Mouse (Mus musculus): ENCODE results near the gene Rfxank.

Gene Rfxank

DNA sequence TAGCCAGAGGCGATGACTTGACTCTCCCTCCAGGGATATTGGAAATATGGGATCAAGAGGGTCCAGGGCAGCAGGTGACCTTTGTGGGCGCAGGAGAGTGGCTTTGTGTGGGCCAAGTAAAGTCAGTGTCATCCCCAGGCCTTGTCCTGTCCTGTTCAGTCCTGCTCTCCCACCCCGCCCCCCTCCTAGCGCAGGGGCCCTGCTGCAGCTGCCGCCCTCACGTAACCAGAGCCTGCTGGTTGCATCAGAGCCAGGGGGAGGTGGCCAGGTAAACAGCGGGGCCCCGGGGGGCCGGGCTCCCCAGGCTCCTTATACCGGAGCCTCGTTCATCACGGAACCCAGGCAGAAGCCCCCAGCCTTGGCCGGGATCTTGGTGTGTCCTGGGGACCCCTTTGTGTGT lies 11.2 kb upstream of the Rfxank start:
- DNase-seq (ENCODE audit: low read depth, low spot score): no peak

- no peak for DNase-seq (ENCODE audit: low read depth, low spot score)
Measured at GRCm38 (mm10) chr8:70147678-70148607, 9.0 kb upstream of the Rfxank start.

- no peak for DNase-seq (ENCODE audit: low read depth, low spot score)
Measured at GRCm38 (mm10) chr8:70139981-70140380, 1.0 kb upstream of the Rfxank start.

- no peak for DNase-seq (ENCODE audit: low read depth, low spot score)
Measured at GRCm38 (mm10) chr8:70137890-70138289, 1.1 kb downstream of the Rfxank start.

DNA sequence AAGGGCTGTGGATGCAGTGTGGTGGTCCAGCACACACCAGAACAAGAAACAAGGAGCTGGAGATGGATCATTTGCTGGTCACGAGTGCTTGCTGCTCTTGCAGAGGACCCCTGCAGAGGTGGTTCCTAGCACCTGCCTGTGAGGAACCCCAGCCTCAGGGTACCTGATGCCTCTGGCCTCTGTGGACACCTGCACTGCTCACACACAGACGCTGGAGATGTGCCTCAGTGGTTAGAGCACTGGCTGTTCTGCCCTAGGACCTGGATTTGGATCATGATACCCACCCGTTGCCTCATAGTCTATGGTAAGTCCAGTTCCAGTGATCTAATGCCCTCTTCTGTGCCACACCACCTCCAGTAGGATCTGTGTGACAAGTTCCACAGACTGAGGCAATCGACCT lies 2.4 kb downstream of the Rfxank start:
- no peak for DNase-seq (ENCODE audit: low read depth, low spot score)

- no peak for DNase-seq (ENCODE audit: low read depth, low spot score)
Measured at GRCm38 (mm10) chr8:70134931-70135330, 4.0 kb downstream of the Rfxank start.

DNA sequence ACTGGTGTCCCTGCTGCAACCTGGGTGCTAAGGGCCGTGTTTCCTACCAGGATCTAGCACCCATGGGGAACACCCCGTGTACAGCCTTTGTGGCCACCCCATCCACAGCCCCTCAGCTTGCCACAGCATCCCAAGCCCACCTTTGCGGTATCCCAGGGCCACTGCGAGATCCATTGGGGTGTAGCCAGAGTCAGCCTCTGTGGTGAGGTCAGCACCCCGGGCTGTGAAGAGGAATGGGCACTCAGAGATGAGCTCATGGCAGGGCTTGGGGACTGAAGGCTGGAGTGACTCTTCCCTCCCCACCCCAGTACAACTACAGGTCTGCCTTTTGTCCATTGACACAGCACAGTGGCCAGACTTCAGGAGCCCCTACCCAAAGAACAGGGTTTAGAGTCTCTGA lies 4.9 kb downstream of the Rfxank start:
- DNase-seq (ENCODE audit: low read depth, low spot score): no peak

DNA sequence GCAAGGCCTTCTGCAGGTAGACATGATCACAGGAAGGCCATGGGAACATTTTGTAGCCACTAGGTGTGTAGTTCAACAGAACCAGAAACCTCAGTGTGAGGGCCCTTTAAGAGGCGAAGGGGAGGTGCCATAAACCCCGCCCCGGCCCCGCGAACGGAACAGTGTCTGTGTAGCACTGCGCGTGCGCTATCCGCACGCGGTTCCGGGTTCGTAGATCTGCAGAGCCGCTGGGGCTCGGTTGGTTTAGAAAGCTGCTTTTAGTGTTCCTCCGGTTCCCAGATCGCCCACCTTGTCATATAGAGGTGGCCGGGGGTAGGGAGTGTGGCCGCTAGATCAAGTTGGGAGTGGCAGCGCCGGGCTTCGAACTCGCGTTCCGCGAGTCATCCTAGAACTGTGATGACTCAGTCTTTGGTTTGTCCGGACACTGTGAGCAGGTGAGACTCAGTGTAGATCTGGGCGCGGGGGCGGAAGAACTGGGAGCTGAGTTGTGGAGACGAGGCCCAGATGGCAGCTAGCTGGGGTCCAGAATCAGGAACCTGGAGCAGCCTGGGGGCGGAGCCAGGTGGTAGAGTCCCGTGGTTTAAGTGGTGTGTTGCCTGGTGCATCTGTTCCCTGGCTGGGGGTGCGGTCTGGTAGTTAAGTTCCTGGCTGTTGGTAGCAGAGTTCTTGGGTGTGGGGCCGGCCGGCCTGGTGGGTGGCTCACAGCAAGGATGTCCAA lies 7.6 kb downstream of the Rfxank start, which contains the start of gene Nr2c2ap:
TSS of gene Nr2c2ap (plus strand) at position 168 of the 718 bp plus-strand sequence.
- DNase-seq (ENCODE audit: low read depth, low spot score): peak; percentile 97

DNA sequence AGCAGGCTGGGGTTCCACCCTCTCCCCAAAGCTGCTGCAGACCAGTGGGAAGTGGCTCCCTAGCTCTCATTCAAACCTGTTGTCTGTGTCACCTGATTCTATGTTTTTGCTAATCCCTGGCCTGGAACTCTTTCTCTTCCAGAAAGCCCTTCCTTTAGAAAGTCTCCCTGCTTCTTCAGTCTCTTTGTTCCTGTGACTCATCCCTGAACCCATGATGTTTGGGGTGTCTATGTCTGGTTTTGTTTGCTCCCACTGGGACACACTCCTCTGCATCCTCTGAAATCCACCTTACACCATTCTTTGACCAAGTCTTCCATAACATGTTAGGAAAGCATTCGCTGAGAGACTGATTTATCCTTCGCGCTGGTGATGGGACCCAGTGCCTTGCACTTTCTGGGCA lies 8.9 kb downstream of the Rfxank start:
- DNase-seq (ENCODE audit: low read depth, low spot score): peak; percentile 32

DNA sequence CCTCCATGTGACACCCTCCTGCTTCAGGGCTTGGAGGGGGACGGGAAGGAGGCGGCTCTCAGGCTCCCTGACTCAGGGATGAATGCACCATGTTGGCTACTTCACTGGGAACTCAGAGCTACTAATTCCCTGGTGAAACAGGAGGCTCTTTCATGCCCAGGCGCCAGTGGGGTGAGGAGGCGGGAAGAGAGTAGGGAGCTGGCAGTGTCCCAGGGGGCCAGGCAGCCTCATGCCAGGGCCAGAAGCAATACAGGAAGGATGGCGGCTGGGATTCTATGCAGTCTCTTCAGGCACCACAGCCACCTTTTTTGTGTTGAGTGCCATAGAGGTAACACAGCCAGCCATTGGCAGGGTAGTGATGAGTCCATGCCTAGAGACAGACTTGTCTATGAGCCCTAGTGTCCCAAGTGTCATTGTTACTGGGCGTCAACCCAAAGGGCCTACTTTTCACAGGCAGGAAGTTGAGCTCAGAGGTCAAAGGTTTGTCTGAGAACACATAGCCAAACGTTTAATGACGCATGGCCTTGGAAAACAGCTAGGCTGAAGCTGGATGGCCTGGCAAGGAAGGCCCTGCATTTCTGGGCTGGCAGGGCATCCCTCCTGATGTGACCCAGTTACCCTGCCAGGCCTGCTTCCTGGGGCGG lies 9.5 kb downstream of the Rfxank start:
- peak; percentile 53 for DNase-seq (ENCODE audit: low read depth, low spot score)

DNA sequence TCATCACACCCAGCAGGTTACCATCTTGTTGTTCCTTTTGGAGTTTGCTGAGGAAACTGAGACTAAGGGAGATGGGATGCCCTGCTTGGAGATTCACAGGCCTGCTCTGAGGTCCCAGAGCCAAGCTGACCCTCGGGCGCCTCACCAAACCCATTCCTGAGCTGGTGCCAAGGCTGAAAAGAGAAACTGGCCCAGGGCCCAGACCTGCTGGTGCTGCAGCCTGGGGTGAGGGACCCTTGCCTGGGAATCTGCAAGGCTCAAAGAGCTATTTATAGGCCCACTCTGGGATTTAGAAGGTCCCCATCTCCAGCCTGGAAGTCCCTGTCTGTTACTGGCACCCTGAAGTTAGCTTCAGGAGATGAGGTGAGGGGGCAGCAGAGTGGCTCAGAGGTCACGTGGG lies 10.5 kb downstream of the Rfxank start:
- no peak for DNase-seq (ENCODE audit: low read depth, low spot score)

- no peak for DNase-seq (ENCODE audit: low read depth, low spot score)
Measured at GRCm38 (mm10) chr8:70124992-70125391, 14.0 kb downstream of the Rfxank start.

DNA sequence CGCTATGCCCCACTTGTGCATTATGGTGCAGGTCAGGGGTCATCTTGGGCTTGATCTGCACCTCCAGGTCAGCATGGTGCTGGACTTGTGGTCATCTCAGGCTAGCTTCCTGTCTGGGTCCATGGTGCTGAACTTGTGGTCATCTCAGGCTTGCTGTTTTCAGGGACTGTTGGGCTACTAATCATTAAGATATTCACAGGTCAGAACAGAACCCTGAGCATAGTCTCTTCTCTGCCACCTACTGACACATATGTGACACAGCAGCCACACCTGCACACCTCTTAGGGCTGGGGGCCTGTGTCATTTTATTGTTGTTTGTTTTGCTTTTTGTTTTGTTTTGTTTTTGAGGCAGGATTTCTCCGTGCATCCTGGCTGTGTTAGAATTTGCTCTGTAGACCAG lies 16.1 kb downstream of the Rfxank start:
- DNase-seq (ENCODE audit: low read depth, low spot score): peak; percentile 37

GRCm38 (mm10) chr8:70120667-70121066 lies 18.3 kb downstream of the Rfxank start, which contains the start of gene Ncan:
Gene Ncan, minus strand, starts transcription at chr8:70120873.
- peak; percentile 92 for DNase-seq (ENCODE audit: low read depth, low spot score)

DNA sequence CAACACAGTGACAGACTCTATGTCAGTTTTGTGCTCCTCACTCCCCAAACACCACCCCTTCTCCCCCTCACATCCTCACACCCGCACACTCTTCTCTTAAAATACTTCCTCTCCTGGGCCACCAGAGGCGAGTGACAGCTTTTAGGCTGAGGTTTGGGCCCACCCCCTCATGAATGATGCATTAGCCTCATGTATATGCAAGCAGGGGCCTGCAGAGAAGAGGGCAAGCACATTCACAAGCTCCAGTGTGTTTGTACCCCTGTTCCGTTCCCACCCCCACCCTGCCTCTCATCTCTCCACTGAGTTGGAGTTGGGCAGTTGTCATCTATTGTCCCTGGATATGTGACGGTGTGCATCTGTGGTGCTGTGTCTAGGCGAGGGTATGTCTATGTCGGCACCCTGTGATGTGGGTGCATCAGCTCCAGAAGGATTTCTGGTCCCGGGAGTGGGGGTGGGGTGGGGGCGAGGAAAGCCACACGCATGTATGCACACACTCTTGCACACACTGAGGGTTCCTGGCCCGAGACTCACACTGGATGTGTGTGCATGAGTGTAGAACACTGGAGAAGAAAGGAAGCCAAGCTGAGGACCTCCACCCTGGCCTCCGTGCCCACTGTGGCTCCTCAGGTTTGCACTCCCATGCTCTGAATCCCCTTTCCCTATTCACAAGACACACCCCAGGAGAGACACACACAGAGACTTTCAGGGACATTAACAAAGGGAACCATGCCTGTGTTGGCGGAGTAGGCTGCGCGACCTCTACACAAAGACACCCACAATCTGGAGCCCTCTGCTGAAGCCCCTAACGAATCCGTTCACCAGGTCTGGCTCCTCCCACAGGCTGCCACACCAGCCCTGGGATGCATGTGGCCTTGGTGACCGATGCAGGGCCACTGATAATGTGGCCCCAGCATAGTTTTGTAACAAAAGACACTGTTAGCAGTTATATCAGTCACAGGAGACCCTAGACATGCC lies 19.9 kb downstream of the Rfxank start:
- DNase-seq (ENCODE audit: low read depth, low spot score): peak; percentile 59

GRCm38 (mm10) chr8:70117611-70118010 lies 21.3 kb downstream of the Rfxank start:
- DNase-seq (ENCODE audit: low read depth, low spot score): peak; percentile 87

GRCm38 (mm10) chr8:70114892-70115291 lies 24.1 kb downstream of the Rfxank start:
- no peak for DNase-seq (ENCODE audit: low read depth, low spot score)

GRCm38 (mm10) chr8:70114488-70114887 lies 24.5 kb downstream of the Rfxank start:
- no peak for DNase-seq (ENCODE audit: low read depth, low spot score)

DNA sequence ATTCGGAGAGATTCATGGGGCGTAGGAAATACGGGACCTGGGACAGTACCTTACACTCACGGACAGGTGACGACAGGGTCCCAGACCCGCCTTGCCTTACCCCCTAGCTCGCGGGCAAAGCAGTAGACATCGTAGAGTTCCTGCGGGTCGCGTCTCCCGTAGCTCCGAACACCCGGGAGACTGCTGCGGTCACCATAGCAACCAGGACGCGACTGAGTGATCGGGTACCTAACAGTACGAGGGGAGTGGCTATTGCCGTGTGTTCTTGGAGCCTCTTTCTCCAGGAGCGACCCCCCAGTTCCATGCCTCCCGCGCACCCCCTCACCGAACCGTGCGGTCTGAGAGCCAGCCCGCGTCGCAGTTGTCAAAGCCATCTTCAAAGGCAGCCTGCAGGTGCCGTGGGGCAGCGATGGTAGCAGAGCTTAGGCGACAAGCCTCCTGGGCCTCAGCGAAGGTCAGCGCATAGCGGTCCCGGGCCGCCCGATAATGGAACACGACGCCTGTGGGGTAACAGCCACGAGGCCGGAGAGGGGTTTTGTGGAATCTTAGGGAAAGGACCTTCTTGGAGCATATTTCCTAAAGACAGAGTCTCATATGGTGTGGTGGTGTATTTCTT lies 26.4 kb downstream of the Rfxank start:
- peak; percentile 61 for DNase-seq (ENCODE audit: low read depth, low spot score)

- peak; percentile 52 for DNase-seq (ENCODE audit: low read depth, low spot score)
Measured at GRCm38 (mm10) chr8:70111192-70111795, 27.7 kb downstream of the Rfxank start.
